Mouse (Mus musculus): ENCODE measurements around the gene Cwc22. TPM values are rescaled to one million over a fixed set of nuclear protein-coding genes. Genes with fewer than 3 reads are reported as not detected.

Cwc22 gene
- total RNA-seq, 4 experiments from 2014 or later = 13.2 to 18.3 (median 15.0) TPM

GRCm38 (mm10) chr2:77970556-77970955, 24.4 kb upstream of the Cwc22 start:
- DNase-seq (ENCODE audit: low spot score) = no peak

GRCm38 (mm10) chr2:77969956-77970355, 23.8 kb upstream of the Cwc22 start:
- DNase-seq (ENCODE audit: low spot score) = no peak

- no peak for DNase-seq (ENCODE audit: low spot score)
Measured at GRCm38 (mm10) chr2:77962450-77963193, 16.4 kb upstream of the Cwc22 start.

- DNase-seq (ENCODE audit: low spot score) = no peak
Measured at GRCm38 (mm10) chr2:77961256-77961655, 15.1 kb upstream of the Cwc22 start.

GRCm38 (mm10) chr2:77960711-77961110, 14.5 kb upstream of the Cwc22 start:
- no peak for DNase-seq (ENCODE audit: low spot score)

GRCm38 (mm10) chr2:77959341-77959740, 13.2 kb upstream of the Cwc22 start:
- DNase-seq (ENCODE audit: low spot score) = no peak

- DNase-seq (ENCODE audit: low spot score) = no peak
Measured at GRCm38 (mm10) chr2:77951415-77951913, 5.3 kb upstream of the Cwc22 start.

GRCm38 (mm10) chr2:77950111-77950510, 3.9 kb upstream of the Cwc22 start:
- no peak for DNase-seq (ENCODE audit: low spot score)

GRCm38 (mm10) chr2:77949521-77949920, 3.3 kb upstream of the Cwc22 start:
- DNase-seq (ENCODE audit: low spot score) = no peak

GRCm38 (mm10) chr2:77948921-77949320, 2.7 kb upstream of the Cwc22 start:
- DNase-seq (ENCODE audit: low spot score) = no peak

- no peak for DNase-seq (ENCODE audit: low spot score)
Measured at GRCm38 (mm10) chr2:77948126-77948525, 2.0 kb upstream of the Cwc22 start.

- DNase-seq (ENCODE audit: low spot score) = no peak
Measured at GRCm38 (mm10) chr2:77947161-77947870, 1.1 kb upstream of the Cwc22 start.

GRCm38 (mm10) chr2:77944860-77945595, 1.1 kb downstream of the Cwc22 start:
- no peak for DNase-seq (ENCODE audit: low spot score)

- DNase-seq (ENCODE audit: low spot score) = no peak
Measured at GRCm38 (mm10) chr2:77944281-77944680, 1.9 kb downstream of the Cwc22 start.

GRCm38 (mm10) chr2:77941944-77942343, 4.2 kb downstream of the Cwc22 start:
- DNase-seq (ENCODE audit: low spot score) = no peak

- DNase-seq (ENCODE audit: low spot score) = no peak
Measured at GRCm38 (mm10) chr2:77938317-77938716, 7.9 kb downstream of the Cwc22 start.

- DNase-seq (ENCODE audit: low spot score) = no peak
Measured at GRCm38 (mm10) chr2:77937818-77938217, 8.4 kb downstream of the Cwc22 start.

GRCm38 (mm10) chr2:77934138-77934537, 12.0 kb downstream of the Cwc22 start:
- DNase-seq (ENCODE audit: low spot score) = no peak

- no peak for DNase-seq (ENCODE audit: low spot score)
Measured at GRCm38 (mm10) chr2:77933630-77934029, 12.5 kb downstream of the Cwc22 start.

- no peak for DNase-seq (ENCODE audit: low spot score)
Measured at GRCm38 (mm10) chr2:77931958-77932357, 14.2 kb downstream of the Cwc22 start.

- no peak for DNase-seq (ENCODE audit: low spot score)
Measured at GRCm38 (mm10) chr2:77928352-77928751, 17.8 kb downstream of the Cwc22 start.

- no peak for DNase-seq (ENCODE audit: low spot score)
Measured at GRCm38 (mm10) chr2:77926468-77926867, 19.7 kb downstream of the Cwc22 start.

Data from heart, adult 8-10 months (tissue).